Mouse (Mus musculus) gonadal fat pad, adult 2 months (tissue): ENCODE results near the gene Rapgef5. TPM values are rescaled to one million over a fixed set of nuclear protein-coding genes. Genes with fewer than 3 reads are reported as not detected.

Source experiments
- DNase-seq: peaks from one replicate; pipeline ENCODE4 v3.0.0-alpha.2; 2012; ENCODE audit warnings: low read depth
- polyA plus RNA-seq: library from polyadenylated mRNA; depleted of rRNA; stranded (reverse); fragments of >200 nt; gene quantifications from 2 replicates; pipeline ENCODE4 v1.2.3, GENCODE M21; 2012

The Rapgef5 gene
- polyA plus RNA-seq, 1 experiment = 11.5 TPM

GRCm38 (mm10) chr12:117605966-117606365 lies 89.7 kb downstream of the Rapgef5 start:
- no peak for DNase-seq

GRCm38 (mm10) chr12:117612715-117613114 lies 96.4 kb downstream of the Rapgef5 start:
- no peak for DNase-seq

GRCm38 (mm10) chr12:117619523-117620023 lies 103.3 kb downstream of the Rapgef5 start:
- no peak for DNase-seq

- no peak for DNase-seq
Observed at GRCm38 (mm10) chr12:117622972-117623371, 106.7 kb downstream of the Rapgef5 start.

- no peak for DNase-seq
Observed at GRCm38 (mm10) chr12:117627311-117627710, 111.0 kb downstream of the Rapgef5 start.

GRCm38 (mm10) chr12:117628321-117629093 lies 112.2 kb downstream of the Rapgef5 start:
- DNase-seq = no peak

- DNase-seq = no peak
Observed at GRCm38 (mm10) chr12:117632133-117632532, 115.9 kb downstream of the Rapgef5 start.

GRCm38 (mm10) chr12:117636139-117636772 lies 120.0 kb downstream of the Rapgef5 start:
- DNase-seq = no peak

- no peak for DNase-seq
Observed at GRCm38 (mm10) chr12:117636969-117637368, 120.7 kb downstream of the Rapgef5 start.

GRCm38 (mm10) chr12:117638833-117639232 lies 122.6 kb downstream of the Rapgef5 start:
- DNase-seq = no peak

- no peak for DNase-seq
Observed at GRCm38 (mm10) chr12:117639356-117640121, 123.3 kb downstream of the Rapgef5 start.

GRCm38 (mm10) chr12:117642512-117642911 lies 126.2 kb downstream of the Rapgef5 start:
- no peak for DNase-seq

- no peak for DNase-seq
Observed at GRCm38 (mm10) chr12:117645771-117646170, 129.5 kb downstream of the Rapgef5 start.

GRCm38 (mm10) chr12:117653920-117654472 lies 137.7 kb downstream of the Rapgef5 start:
- DNase-seq = no peak

- no peak for DNase-seq
Observed at GRCm38 (mm10) chr12:117656935-117657334, 140.7 kb downstream of the Rapgef5 start.

GRCm38 (mm10) chr12:117657766-117658165 lies 141.5 kb downstream of the Rapgef5 start:
- no peak for DNase-seq

GRCm38 (mm10) chr12:117658821-117659220 lies 142.5 kb downstream of the Rapgef5 start:
- DNase-seq = no peak

- DNase-seq = no peak
Observed at GRCm38 (mm10) chr12:117660361-117660760, 144.1 kb downstream of the Rapgef5 start.

- peak; percentile 84 for DNase-seq
Observed at GRCm38 (mm10) chr12:117661871-117662270, 145.6 kb downstream of the Rapgef5 start.

- no peak for DNase-seq
Observed at GRCm38 (mm10) chr12:117663637-117664036, 147.4 kb downstream of the Rapgef5 start.

- no peak for DNase-seq
Observed at GRCm38 (mm10) chr12:117664644-117665043, 148.4 kb downstream of the Rapgef5 start.

- DNase-seq = no peak
Observed at GRCm38 (mm10) chr12:117666391-117666790, 150.1 kb downstream of the Rapgef5 start.
